Mouse (Mus musculus) neural tube, embryonic 11.5 days (tissue): Measurements from ENCODE around the gene Tjp2. TPM values are rescaled to one million over a fixed set of nuclear protein-coding genes. Genes with fewer than 3 reads are reported as not detected.

Experiments used
- polyA plus RNA-seq: library from polyadenylated mRNA; unstranded; fragments of >200 nt; fragmentation: Nextera tagmentation; extraction: Ambion mirVana; gene quantifications from 2 replicates; pipeline ENCODE4 v1.2.1, GENCODE M21; 2014

Tjp2 gene
- polyA plus RNA-seq, 1 experiment from 2014 or later = 31.9 TPM

Other genes starting within 250 kb of the Tjp2 start
- 1.9 and 2.4 TPM in 2 replicates for gene Fam189a2, start 194.0 kb downstream of the Tjp2 start, polyA plus RNA-seq
- gene Fxn, start 55.6 kb upstream of the Tjp2 start, polyA plus RNA-seq = 47.6 and 49.1 TPM in 2 replicates